Mouse (Mus musculus): ENCODE measurements around the gene Iqcj. TPM values are rescaled to one million over a fixed set of nuclear protein-coding genes. Genes with fewer than 3 reads are reported as not detected.

Gene Iqcj
- total RNA-seq (2021): not detected in 2 replicates
- long read RNA-seq, experiment 1: 0 reads
- long read RNA-seq, experiment 2: 0 reads

DNA sequence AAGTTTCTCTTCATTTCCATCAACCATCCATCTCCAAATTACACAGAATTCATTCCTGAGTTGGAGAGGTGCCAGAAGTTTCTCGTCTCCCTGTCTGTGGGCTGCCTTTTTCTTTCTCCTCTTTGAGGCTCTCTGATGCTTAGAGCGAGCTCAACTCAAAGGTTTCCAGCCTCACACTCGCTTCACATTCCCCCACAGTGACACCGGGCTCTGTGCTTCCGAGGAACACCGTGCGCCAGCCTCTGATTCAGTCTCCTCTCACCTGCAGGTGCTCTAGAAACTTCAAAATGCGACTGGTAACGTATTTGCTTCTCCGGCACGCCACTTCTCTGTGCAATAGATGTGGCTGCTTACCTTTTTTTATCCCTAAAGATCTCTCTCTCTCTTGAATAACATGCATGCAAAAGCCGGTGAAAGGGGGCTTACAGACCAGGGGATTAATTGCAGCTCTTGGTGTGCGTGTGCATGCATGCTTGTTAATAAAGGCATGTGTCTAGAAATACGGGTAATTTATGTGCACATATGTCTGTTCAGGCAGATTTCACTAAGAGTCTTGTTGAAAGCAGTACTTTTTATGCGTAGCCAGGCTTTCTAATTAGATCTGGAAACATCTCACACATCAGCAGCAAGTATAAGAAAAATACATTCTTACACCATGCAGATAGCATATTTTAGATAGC is at the start of gene Iqcj, which contains the start of gene Iqschfp:
TSS of gene Iqcj (plus strand) at position 195 of the 680 bp plus-strand sequence.
TSS of gene Iqschfp (plus strand) at position 207 of the 680 bp plus-strand sequence.
- no peak for DNase-seq

DNA sequence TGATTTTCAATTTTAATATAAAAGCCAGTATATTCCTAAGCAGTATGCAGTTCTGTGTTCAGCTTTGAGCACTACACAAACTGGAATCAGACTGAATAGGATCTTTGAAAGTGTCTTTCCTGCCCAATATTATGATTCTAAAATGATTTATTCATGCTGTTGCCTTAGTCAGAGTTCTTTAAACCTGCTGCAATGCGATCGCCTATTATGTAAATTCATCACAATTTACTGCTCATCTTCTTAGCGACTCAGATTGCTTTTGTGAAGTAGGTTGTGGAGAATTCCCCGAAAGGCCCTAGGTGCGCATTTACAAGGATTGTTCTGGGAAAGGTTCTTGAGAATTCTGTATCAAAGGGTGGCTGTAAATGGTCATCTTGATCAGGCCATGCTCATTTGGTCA is 39.6 kb upstream of the Iqcj start:
- no peak for DNase-seq

DNA sequence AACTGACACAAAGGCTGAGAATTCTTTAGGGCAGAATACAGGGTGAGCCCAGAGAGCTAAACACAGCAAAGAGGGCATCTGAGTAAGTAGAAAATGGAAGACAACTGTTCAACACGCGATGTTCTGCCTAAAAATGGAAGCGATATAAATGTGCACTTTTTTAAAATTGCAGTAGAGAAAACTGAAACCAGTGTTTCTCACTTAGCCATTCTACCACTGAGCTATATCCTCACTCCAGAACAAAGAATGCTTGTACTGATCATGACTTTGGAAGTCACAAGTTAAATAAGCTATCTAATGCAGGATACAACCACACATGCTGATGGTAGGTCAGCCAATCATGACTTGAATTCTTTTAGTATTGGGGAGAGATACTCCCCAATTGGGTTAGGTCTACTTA is 30.5 kb upstream of the Iqcj start:
- DNase-seq: no peak

- no peak for DNase-seq
Measured at GRCm38 (mm10) chr3:67867420-67868065, 24.5 kb upstream of the Iqcj start.

- DNase-seq: no peak
Measured at GRCm38 (mm10) chr3:67869424-67869823, 22.6 kb upstream of the Iqcj start.

- no peak for DNase-seq
Measured at GRCm38 (mm10) chr3:67877253-67877652, 14.8 kb upstream of the Iqcj start.

GRCm38 (mm10) chr3:67884335-67884734 is 7.7 kb upstream of the Iqcj start:
- DNase-seq: no peak

DNA sequence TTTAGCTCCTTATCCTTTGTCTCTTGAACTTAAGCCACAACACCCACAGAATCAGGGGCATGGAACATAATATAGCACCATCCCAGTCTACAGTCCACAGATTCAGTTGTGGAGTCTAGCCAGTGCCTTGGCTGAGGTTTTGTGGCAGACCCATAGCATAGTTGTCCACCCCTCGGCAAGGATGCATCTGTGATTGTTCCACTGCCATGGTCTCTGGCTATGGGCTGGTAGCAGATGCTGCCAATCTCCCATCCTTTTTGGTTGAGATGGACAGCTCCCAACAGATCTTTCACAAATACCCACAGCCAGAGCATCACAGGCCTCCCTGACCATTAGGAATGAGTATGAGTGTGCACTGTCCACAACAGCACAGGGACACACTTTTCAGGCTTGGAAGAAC is 5.8 kb upstream of the Iqcj start:
- DNase-seq: no peak

- DNase-seq: no peak
Measured at GRCm38 (mm10) chr3:67887251-67887650, 4.8 kb upstream of the Iqcj start.

- no peak for DNase-seq
Measured at GRCm38 (mm10) chr3:67892768-67893167, 748 bp downstream of the Iqcj start.

GRCm38 (mm10) chr3:67902517-67902916 is 10.5 kb downstream of the Iqcj start:
- no peak for DNase-seq

GRCm38 (mm10) chr3:67908586-67908985 is 16.6 kb downstream of the Iqcj start:
- no peak for DNase-seq

- no peak for DNase-seq
Measured at GRCm38 (mm10) chr3:67918098-67918497, 26.1 kb downstream of the Iqcj start.

- no peak for DNase-seq
Measured at GRCm38 (mm10) chr3:67918634-67919259, 26.7 kb downstream of the Iqcj start.

DNA sequence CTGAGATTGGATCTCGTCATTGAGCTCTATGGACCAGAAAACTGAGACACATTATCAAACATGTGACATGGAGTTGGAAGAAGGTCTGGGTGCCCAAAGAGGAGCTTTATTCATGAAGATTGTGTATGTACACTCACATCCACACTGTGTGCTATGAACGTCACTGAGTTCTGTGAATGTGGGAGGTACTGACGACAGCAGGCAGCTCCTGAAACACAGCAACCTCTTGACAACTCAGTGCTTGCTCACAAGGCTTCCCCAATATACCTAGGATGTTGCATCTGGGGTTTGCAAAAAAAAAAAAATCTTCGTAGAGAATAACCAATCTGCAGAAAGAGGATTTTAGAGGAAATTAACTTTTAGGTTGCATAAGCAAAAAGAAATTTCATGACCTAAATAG is 31.1 kb downstream of the Iqcj start:
- no peak for DNase-seq

DNA sequence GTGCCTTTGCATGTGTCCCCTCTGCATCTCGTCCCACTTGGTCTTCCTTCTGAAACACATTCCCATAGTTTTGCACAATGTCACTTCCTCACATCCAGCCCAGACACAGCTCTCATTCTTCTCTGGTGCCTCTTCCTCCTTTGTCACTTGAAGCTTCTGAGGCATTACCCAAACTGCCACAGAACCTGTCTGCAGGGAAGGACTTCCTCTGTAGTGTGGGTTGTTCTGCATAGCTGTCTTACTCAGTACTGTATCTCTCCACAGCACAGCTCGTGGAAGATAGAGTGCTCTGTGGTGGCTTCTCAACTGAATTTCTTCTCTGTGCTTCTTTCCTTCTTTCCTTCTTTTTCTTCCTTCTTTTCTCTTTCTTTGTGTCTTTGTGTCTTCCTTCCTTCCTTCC is 33.4 kb downstream of the Iqcj start:
- DNase-seq: no peak

DNA sequence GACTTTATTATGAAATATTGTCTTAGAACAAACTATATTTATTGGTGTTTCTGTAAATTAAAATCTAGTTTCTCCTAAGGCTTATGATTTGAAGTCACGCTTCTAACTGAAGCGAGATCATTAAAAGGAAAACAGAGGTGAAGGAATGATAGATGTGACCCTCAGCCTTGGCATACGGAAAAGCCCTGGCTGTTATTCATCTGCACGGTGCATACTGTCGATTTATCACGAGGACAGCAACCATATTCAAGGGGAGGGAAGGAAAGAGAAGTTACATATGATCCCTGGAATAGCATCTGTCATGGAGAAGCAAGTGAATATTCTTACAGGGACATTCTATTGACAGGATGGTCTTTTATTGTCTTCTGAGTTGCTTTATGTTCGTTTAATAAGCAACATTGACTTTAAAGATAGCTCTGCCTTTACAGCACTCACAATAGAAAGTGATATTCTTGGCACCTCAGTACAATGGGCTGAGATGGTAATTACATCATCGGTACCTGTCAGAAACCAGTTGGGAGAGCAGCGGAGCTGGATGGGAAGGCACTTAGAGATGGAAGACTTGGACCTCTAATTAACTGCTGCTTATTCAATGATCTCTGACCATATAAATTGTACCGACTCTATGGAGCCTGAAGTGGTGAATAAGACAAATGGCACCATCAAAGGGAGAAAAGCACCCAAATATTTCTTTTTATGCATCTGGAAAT is 38.6 kb downstream of the Iqcj start:
- DNase-seq: no peak

GRCm38 (mm10) chr3:67931181-67931580 is 39.2 kb downstream of the Iqcj start:
- DNase-seq: no peak

DNA sequence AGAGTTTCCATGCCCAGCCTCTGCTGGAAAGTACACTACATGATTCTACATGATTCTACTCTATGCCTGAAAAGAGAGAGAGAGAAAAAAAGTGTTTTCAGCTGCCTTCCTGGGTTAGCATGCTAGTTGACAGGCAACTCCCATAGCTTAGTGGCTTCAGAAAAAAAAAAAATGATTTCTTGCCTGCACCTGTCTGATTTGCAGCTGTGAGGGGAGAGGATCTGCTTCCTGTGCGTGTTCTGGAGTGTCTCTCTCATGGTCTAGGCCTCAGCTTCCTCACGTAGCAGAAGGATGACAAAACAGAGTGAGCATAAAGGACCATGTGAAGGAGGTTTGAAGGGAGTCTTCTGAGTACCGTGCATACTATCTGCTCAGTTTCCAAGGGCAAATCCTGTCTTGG is 39.9 kb downstream of the Iqcj start:
- DNase-seq: no peak

DNA sequence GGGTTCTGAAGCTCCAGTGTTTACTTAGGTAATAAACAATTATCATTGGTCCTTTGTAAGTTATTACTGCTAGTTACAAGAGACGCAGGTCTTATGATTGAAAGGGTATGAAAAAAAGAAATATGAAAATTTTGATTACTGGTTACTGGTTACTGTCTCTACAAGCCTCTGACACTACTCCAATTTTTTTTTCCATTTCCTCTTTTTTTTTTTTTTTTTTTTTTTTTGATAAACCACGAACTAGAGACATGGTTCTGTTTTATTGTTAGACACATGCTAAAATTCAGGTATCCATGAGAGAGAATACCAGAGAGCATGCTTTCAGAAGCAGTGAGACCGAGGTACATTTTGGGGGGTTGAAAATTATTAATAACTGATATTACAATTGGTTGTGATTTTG is 43.8 kb downstream of the Iqcj start:
- DNase-seq: no peak

- DNase-seq: no peak
Measured at GRCm38 (mm10) chr3:67947000-67947399, 55.0 kb downstream of the Iqcj start.

- DNase-seq: no peak
Measured at GRCm38 (mm10) chr3:67952517-67952940, 60.5 kb downstream of the Iqcj start.

Data from adrenal gland, postnatal 14 days (tissue).